Comparison of ENCODE assay signal across 12 mouse cellular contexts in genomic region chr13:19612348-19612747, GRCm38 (mm10). TPM values are rescaled to one million over a fixed set of nuclear protein-coding genes. Genes with fewer than 3 reads are reported as not detected.
A peak's percentile ranks its signal among the peaks of the same experiment; 100 is the strongest.
DNase-seq lines count a peak whose midpoint lies in the region; ATAC-seq and TF ChIP-seq lines count a peak whose summit lies in the region.
"Had no signal": no experiment of that assay in that cellular context is flagged by ENCODE, and none has a peak within 500 bp of the region (broad histone marks: within the 10 kb centered on the region; RNA-seq: fewer than 3 reads in every experiment).

No protein-coding gene starts in this region.

- H3K27me3 ChIP-seq in cerebellum, adult 2 months (ENCODE audit: control insufficient read depth, insufficient read depth, low read length): no peaks in the 10 kb centered on the region
- no peaks in the 10 kb centered on the region for H3K27me3 ChIP-seq in liver, postnatal 0 days (ENCODE audit: insufficient read depth, low read length)
- no peaks in the 10 kb centered on the region for H3K27me3 ChIP-seq in liver, embryonic 12.5 days (replicated peaks)
- no peaks in the 10 kb centered on the region for H3K27me3 ChIP-seq in midbrain, embryonic 14.5 days (ENCODE audit: control insufficient read depth, insufficient read depth, low read length)
- H3K27me3 ChIP-seq: heart, embryonic 15.5 days; megakaryocyte, embryonic 14.5 days had no signal

- no peak overlapping the region for H3K4me3 ChIP-seq in cerebellum, adult 2 months (replicated peaks; ENCODE audit: insufficient read depth, low read depth, low read length)
- H3K4me3 ChIP-seq in liver, postnatal 0 days (ENCODE audit: low read depth, low read length): no peak overlapping the region
- no peak overlapping the region for H3K4me3 ChIP-seq in liver, embryonic 12.5 days
- no peak overlapping the region for H3K4me3 ChIP-seq in midbrain, embryonic 14.5 days (replicated peaks; ENCODE audit: low read depth, low read length)
- H3K4me3 ChIP-seq: heart, embryonic 15.5 days; megakaryocyte, embryonic 14.5 days had no signal

- peak; percentile 23 to 42 for DNase-seq in cerebellum, adult 2 months
- no peak for DNase-seq in cerebellum, postnatal 4 days (ENCODE audit: low spot score in 2 of 2)
- DNase-seq in liver, postnatal 0 days: peak; percentile 24
- peak; percentile 83 for DNase-seq in brain, embryonic 14.5 days (ENCODE audit: low read depth)
- DNase-seq in midbrain, embryonic 14.5 days: peak; percentile 76
- DNase-seq in urinary bladder, postnatal 14 days (ENCODE audit: low spot score): no peak
- DNase-seq in testis, postnatal 10 days (ENCODE audit: low spot score): no peak
- DNase-seq: kidney, adult 18-20 months had no signal

- no peaks in the 10 kb centered on the region for H3K36me3 ChIP-seq in liver, postnatal 0 days (replicated peaks; ENCODE audit: insufficient read depth, low read length)
- no peaks in the 10 kb centered on the region for H3K36me3 ChIP-seq in liver, embryonic 12.5 days
- no peaks in the 10 kb centered on the region for H3K36me3 ChIP-seq in midbrain, embryonic 14.5 days (ENCODE audit: control insufficient read depth, insufficient read depth, low read length)
- H3K36me3 ChIP-seq: heart, embryonic 15.5 days had no signal

- no peak overlapping the region for H3K4me2 ChIP-seq in liver, postnatal 0 days (ENCODE audit: low read depth, low read length)
- H3K4me2 ChIP-seq in liver, embryonic 12.5 days: no peak overlapping the region
- peak overlapping the region; percentile 11; the same call in 1 of the 2 replicates for H3K4me2 ChIP-seq in midbrain, embryonic 14.5 days (ENCODE audit: low read length)
- H3K4me2 ChIP-seq: heart, embryonic 15.5 days; liver, embryonic 11.5 days had no signal

- no peak for TF ChIP-seq CTCF in cerebellum, adult 2 months (IDR thresholded peaks at IDR 0.05; ENCODE audit: borderline replicate concordance, insufficient read depth, low read depth, low read length)
- TF ChIP-seq CTCF in liver, postnatal 0 days (IDR thresholded peaks at IDR 0.05; ENCODE audit: low read depth): no peak
- TF ChIP-seq CTCF in brain, embryonic 14.5 days (IDR thresholded peaks at IDR 0.05; ENCODE audit: borderline replicate concordance, extremely low read depth, insufficient read depth, insufficient read length): no peak

- ATAC-seq in liver, postnatal 0 days: no peak
- no peak for ATAC-seq in liver, embryonic 12.5 days
- peak; percentile 46; the same call in 1 of the 2 replicates for ATAC-seq in midbrain, embryonic 14.5 days (ENCODE audit: low FRiP score, low TSS enrichment)

- no peak overlapping the region for H3K9ac ChIP-seq in liver, postnatal 0 days (replicated peaks)
- H3K9ac ChIP-seq in liver, embryonic 12.5 days: no peak overlapping the region
- no peak overlapping the region for H3K9ac ChIP-seq in midbrain, embryonic 14.5 days (replicated peaks; ENCODE audit: low read length)
- H3K9ac ChIP-seq: heart, embryonic 15.5 days had no signal

- no peak for TF ChIP-seq POLR2A in cerebellum, adult 2 months (IDR thresholded peaks at IDR 0.05; ENCODE audit: borderline replicate concordance, insufficient read depth, low read length)
- TF ChIP-seq POLR2A in brain, embryonic 14.5 days (IDR thresholded peaks at IDR 0.05; ENCODE audit: borderline replicate concordance, extremely low read depth, insufficient read depth, insufficient read length, poor library complexity, severe bottlenecking): no peak

- no peak overlapping the region for H3K27ac ChIP-seq in cerebellum, adult 2 months (ENCODE audit: insufficient read depth, low read length)
- H3K27ac ChIP-seq in liver, postnatal 0 days (ENCODE audit: low read depth): no peak overlapping the region
- H3K27ac ChIP-seq in liver, embryonic 12.5 days: no peak overlapping the region
- no peak overlapping the region for H3K27ac ChIP-seq in midbrain, embryonic 14.5 days (replicated peaks; ENCODE audit: low read depth, low read length)
- H3K27ac ChIP-seq: heart, embryonic 15.5 days had no signal

- peaks cover 17% of the 10 kb centered on the region; the same call in 1 of the 2 replicates for H3K4me1 ChIP-seq in cerebellum, adult 2 months (ENCODE audit: control insufficient read depth, insufficient read depth, low read length)
- no peaks in the 10 kb centered on the region for H3K4me1 ChIP-seq in liver, postnatal 0 days (ENCODE audit: insufficient read depth)
- 0 out of 2 replicates have a peak, but pooled peaks cover 8% of the 10 kb centered on the region for H3K4me1 ChIP-seq in liver, embryonic 12.5 days
- peaks cover 12% of the 10 kb centered on the region for H3K4me1 ChIP-seq in midbrain, embryonic 14.5 days (ENCODE audit: control insufficient read depth, insufficient read depth, low read length)
- H3K4me1 ChIP-seq: heart, embryonic 15.5 days; megakaryocyte, embryonic 14.5 days had no signal

- H3K9me3 ChIP-seq in liver, postnatal 0 days (ENCODE audit: low read length): no peaks in the 10 kb centered on the region
- H3K9me3 ChIP-seq in liver, embryonic 12.5 days (replicated peaks): no peaks in the 10 kb centered on the region
- no peaks in the 10 kb centered on the region for H3K9me3 ChIP-seq in midbrain, embryonic 14.5 days (ENCODE audit: control insufficient read depth, low read length)
- H3K9me3 ChIP-seq: heart, embryonic 15.5 days; megakaryocyte, embryonic 14.5 days had no signal

- TF ChIP-seq EP300 in liver, postnatal 0 days (IDR thresholded peaks at IDR 0.05; ENCODE audit: low read depth): no peak

- 76% methylated on average over 1 of the region's 1 CpGs for WGBS in cerebellum, adult 2 months
- WGBS in liver, postnatal 0 days (ENCODE audit: insufficient replicate concordance): 59% methylated on average over 1 of the region's 1 CpGs
- 75% methylated on average over 1 of the region's 1 CpGs for WGBS in liver, embryonic 12.5 days (ENCODE audit: insufficient replicate concordance)
- 2% methylated on average over 1 of the region's 1 CpGs for WGBS in midbrain, embryonic 14.5 days

RNA-seq across cellular contexts. Expression of gene Epdr1, which starts 7.4 kb away (rescaled TPM):
- polyA plus RNA-seq in cerebellum, adult 2 months (2012; rRNA removed): 175 and 181 TPM in 2 replicates
- 8.0 and 8.7 TPM in 2 replicates for polyA plus RNA-seq in liver, postnatal 0 days (2015; fragmentation: Nextera tagmentation; extraction: Ambion mirVana)
- polyA plus RNA-seq in liver, embryonic 12.5 days (2016; fragmentation: Nextera tagmentation; extraction: Ambion mirVana): 22.3 and 23.2 TPM in 2 replicates
- 15.5 and 19.3 TPM in 2 replicates for polyA plus RNA-seq in brain, embryonic 14.5 days (2012; rRNA removed)
- polyA plus RNA-seq in midbrain, embryonic 14.5 days (2014; fragmentation: Nextera tagmentation; extraction: Ambion mirVana): 17.7 and 17.9 TPM in 2 replicates

RNA-seq across cellular contexts. Expression of gene Sfrp4, which starts 10.6 kb away (rescaled TPM):
- 2.8 and 4.0 TPM in 2 replicates for polyA plus RNA-seq in cerebellum, adult 2 months (2012; rRNA removed)
- 0.69 and 1.0 TPM in 2 replicates for polyA plus RNA-seq in liver, postnatal 0 days (2015; fragmentation: Nextera tagmentation; extraction: Ambion mirVana)
- polyA plus RNA-seq in liver, embryonic 12.5 days (2016; fragmentation: Nextera tagmentation; extraction: Ambion mirVana): 0.42 and 0.51 TPM in 2 replicates
- 3.2 and 3.4 TPM in 2 replicates for polyA plus RNA-seq in brain, embryonic 14.5 days (2012; rRNA removed)
- 2.5 and 2.7 TPM in 2 replicates for polyA plus RNA-seq in midbrain, embryonic 14.5 days (2014; fragmentation: Nextera tagmentation; extraction: Ambion mirVana)

Comparison
In these comparisons a context has a peak if more than half of its experiments do, and no peak if none do; other contexts are left out.
1. DNase-seq: peak in cerebellum, adult 2 months (2 of 2), liver, postnatal 0 days (single experiment), brain, embryonic 14.5 days (single experiment) and midbrain, embryonic 14.5 days (single experiment); none in cerebellum, postnatal 4 days (0 of 2), urinary bladder, postnatal 14 days (single experiment) and testis, postnatal 10 days (single experiment).